Mouse (Mus musculus) activated CD4-positive, CD25-positive, alpha-beta regulatory T cell (primary cell): ENCODE measurements around the gene Glyctk. TPM values are rescaled to one million over a fixed set of nuclear protein-coding genes. Genes with fewer than 3 reads are reported as not detected.

Experiments used
- polyA plus RNA-seq, 2 experiments: library from polyadenylated mRNA; unstranded; fragments of 100-300 nt; shearing (Covaris generic); gene quantifications; one replicate each; pipeline ENCODE4 v1.2.1; 2017

Glyctk gene
- polyA plus RNA-seq, result 1 to 10 TPM; 4.2 to 5.8 TPM

GRCm38 (mm10) chr9:106158037-106158491 is at the start of gene Glyctk:
Gene Glyctk (minus strand): TSS chr9:106158138.

GRCm38 (mm10) chr9:106202819-106203636 is 45.1 kb upstream of the Glyctk start, which contains the start of gene Twf2:
Gene Twf2 (plus strand): TSS chr9:106203108.

GRCm38 (mm10) chr9:106199535-106200272 is 41.8 kb upstream of the Glyctk start, which contains the start of gene Ppm1m:
Gene Ppm1m (minus strand): TSS chr9:106199746.

GRCm38 (mm10) chr9:106170556-106171345 is 12.8 kb upstream of the Glyctk start, which contains the start of gene Wdr82:
Gene Wdr82 (plus strand): TSS chr9:106170928.

Other genes starting within 250 kb of the Glyctk start
- gene Col6a5, start 197.5 kb downstream of the Glyctk start, polyA plus RNA-seq, result under 1 TPM in 1 of 2 experiments, not detected in 1; 0.10 TPM
- gene Col6a4, start 61.4 kb downstream of the Glyctk start, polyA plus RNA-seq, result under 1 TPM in 1 of 2 experiments, not detected in 1; 0.04 TPM
- 10 to 100 TPM; 80.4 to 92.4 TPM for gene Wdr82, start 12.8 kb upstream of the Glyctk start, polyA plus RNA-seq
- gene Ppm1m, start 41.6 kb upstream of the Glyctk start, polyA plus RNA-seq, result 100 to 1,000 TPM in 1 of 2 experiments, 10 to 100 TPM in 1; 60.9 to 115 TPM
- gene Twf2, start 45.0 kb upstream of the Glyctk start, polyA plus RNA-seq, result 100 to 1,000 TPM; 264 to 286 TPM
- not detected for gene Tlr9, start 64.5 kb upstream of the Glyctk start, polyA plus RNA-seq
- 10 to 100 TPM; 31.6 to 40.0 TPM for gene Alas1, start 90.5 kb upstream of the Glyctk start, polyA plus RNA-seq
- 1 to 10 TPM; 7.3 to 9.9 TPM for gene Poc1a, start 122.9 kb upstream of the Glyctk start, polyA plus RNA-seq
- gene Dusp7, start 210.5 kb upstream of the Glyctk start, polyA plus RNA-seq, result 10 to 100 TPM; 48.0 to 62.3 TPM